Mouse (Mus musculus) granulocyte monocyte progenitor cell, adult 5-6 weeks (primary cell): Measurements from ENCODE around the gene Dhx37. TPM values are rescaled to one million over a fixed set of nuclear protein-coding genes. Genes with fewer than 3 reads are reported as not detected.

ENCODE experiments used
- ATAC-seq: replicated peaks from 2 replicates; pipeline ENCODE4 v1.8.0; 2016; ENCODE audit warnings: mild to moderate bottlenecking, moderate TSS enrichment, inconsistent platforms; ENCODE audit not compliant: poor library complexity, severe bottlenecking
- total RNA-seq, 2 experiments: library from RNA; stranded (forward) in 1 of 2; stranded (reverse) in 1 of 2; fragments of 200-712, 200-1000 nt in 1 of 2; fragments of >200 nt in 1 of 2; fragmentation: Nextera tagmentation in 1 of 2; gene quantifications; 2 replicates each; pipeline ENCODE4 v1.2.3; 2014 to 2017

Dhx37 gene
- total RNA-seq (2014; fragmentation: Nextera tagmentation) = 16.8 and 25.8 TPM in 2 replicates
- 53.0 and 56.7 TPM in 2 replicates for total RNA-seq (2017)

DNA sequence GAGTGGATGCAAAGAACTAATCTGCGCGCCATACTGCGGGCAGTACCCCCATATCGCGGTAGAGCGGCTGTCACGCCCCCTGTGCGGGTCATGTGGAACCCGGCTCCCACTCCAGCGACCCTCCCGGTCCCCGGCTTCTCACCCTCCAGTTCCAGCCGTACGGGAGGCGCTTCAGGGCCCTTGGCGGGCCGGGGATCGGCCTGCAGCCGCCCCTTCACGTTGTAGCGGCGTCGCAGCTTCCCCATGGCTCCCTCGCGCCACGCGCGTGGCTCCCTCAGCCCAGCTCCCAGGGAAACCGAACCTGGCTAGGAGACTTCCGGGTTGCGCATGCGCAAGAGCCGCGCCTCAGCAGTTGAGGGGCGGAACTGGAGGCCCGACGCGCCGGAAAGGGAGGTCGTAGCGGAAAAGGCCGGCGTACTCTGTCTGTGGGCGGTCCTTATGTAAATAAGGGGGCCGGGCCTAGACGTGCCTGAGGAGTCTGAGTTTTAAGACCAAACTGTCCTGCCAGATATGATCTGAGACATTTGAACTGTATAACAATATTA, at the start of gene Dhx37:
Gene Dhx37, minus strand, starts transcription at position 329 of the 545 bp plus-strand sequence.
- peak; percentile 91 for ATAC-seq

DNA sequence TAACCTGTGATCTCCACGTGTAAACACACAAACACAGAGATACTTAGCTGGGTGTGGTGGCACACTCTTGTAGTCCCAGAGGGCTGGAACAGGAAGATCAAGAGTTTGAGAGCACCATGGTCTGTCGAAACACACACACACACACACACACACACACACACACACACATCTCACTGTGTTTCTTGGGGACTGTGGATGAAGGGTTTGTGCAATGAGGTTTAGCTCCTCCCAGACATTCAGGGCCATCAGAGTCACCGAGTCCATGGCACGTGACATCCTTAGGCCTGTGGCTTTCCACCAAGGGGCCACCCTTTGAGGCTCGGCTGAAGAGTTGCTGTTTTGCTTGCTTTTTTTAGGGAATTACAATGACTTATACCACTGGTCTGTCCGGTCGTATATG, 48.6 kb upstream of the Dhx37 start:
- ATAC-seq = peak; percentile 53

DNA sequence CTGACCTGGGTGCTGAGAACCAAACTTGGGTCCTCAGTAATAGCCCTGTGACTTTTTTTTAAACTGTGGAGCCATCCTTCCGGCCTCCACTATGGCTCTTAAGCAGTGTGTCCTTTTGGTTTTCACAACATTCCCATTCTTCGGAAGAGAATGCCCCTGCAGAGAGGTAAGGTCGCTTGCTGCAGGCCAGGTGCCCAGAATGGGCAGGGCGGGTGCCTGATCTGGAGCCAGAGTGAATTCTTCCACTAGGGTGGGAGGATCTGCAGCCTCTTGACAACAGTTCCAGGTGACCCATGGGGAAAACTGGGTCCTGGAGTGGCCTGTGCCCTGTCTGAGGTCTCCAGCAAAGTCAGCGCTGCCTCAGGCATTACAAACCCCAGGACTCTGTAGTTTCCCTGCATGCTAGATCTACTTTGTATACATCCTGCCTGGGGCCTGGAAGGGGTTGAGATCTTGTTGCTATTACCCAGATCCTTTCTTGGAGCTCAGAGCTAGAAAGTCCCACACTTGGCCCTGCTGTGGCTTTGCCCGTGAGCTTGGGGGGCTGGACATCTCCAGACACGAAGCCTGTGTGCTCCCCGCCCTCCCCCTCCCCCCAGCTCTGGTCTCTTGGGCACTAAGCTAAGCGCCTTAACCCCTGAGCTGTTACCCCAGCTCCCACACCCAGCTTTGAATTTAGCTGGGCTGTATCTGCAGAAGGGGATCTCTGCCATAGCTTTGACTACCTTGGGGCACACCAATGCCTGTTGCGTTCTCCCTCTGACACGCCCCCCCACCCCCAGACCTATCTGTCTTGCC, 46.7 kb upstream of the Dhx37 start:
- no peak for ATAC-seq

DNA sequence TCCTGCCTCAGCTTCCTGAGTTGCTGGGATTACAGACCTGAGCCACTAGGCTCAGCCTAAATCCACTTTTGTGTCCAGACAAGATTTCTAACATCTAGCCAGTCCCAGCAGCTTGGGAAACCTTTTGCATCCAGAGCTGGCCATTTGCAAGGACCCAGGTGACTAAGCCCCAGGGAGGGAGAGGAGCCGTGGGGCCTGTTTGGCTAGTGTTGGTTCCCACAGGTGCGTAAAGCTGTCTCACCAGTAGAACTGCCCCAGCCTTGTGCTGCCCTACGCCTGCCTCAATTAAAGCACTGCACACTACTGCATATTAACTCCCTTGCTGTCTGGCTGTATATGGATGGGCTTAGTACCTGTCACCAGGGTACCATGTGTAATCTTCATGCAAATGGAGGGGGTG, 45.5 kb upstream of the Dhx37 start:
- ATAC-seq = no peak

DNA sequence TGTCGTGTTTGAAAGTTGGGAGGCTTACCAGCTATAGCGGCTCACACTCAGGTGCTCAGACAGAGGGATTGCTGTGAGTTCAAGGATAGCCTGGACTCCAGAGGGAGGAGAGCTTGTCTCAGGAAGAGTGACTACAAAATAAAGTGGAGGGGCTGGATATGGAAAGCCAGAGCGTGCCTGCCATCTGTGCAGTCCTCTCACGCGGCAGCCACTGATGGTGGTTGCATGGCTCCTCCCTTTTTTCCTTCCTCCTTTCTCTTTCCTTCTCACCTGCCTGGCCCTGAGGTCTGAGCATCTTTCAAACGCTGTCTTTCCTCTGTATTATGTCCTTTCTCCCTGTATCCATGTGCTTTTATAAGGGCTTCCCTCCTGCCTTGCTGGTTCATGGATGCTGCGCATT, 44.1 kb upstream of the Dhx37 start:
- no peak for ATAC-seq

DNA sequence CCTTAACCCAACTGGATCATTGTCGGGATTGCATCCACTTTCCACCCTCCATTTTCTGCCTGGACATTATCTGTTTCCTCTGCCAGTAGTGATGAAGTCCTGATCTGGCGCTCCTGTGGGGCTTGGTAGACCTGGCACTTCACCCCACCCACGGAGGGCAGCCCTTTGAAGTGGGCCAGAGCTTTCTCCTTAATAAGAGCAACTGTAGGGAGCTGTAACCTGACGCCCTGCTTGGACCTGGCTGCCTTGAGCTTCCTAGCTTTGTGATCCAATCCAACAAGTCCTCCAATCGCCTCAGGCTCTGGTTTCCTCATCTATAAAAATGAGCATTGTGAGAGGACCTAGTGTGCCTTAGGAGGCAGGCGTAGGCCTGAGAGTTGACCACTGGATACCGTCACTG, 43.6 kb upstream of the Dhx37 start:
- no peak for ATAC-seq

DNA sequence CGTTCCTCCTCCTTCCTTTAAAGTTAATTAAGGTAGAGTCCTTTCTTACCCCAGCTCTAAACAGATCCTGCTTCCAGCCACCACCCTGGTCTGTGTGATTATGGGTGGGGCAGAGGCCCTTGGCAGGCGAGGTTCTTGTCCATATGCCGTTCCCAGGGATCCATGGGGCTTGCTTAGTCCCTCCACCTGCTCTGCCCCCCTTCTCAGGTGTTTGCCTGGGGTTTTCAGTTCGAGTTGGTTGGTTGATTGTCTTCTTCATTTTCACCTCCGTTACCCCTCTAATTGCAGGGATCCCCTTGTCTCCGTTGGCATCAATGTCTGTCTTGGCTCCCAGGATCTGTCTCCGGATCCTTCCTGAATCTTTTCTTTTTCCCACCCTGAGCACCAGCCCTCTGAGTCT, 42.9 kb upstream of the Dhx37 start:
- no peak for ATAC-seq

DNA sequence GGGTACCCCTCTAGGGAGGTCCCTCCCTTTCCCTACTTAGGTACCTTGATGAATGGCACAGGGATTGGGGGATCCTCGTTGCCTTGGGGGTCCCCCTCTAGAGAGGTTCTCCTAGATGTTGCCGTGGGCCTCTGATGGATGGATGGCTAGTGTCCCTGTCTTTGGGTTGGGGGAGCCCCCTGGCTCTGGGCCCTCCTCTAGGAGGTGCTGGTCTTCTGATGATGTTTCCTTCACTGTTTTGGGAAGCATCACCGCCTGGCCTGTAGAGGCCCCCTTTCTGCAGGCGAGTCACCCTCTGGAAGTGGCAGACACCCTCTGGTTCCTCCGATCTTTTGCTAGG, 42.3 kb upstream of the Dhx37 start:
- ATAC-seq = peak; percentile 6; the same call in 1 of the 2 replicates

DNA sequence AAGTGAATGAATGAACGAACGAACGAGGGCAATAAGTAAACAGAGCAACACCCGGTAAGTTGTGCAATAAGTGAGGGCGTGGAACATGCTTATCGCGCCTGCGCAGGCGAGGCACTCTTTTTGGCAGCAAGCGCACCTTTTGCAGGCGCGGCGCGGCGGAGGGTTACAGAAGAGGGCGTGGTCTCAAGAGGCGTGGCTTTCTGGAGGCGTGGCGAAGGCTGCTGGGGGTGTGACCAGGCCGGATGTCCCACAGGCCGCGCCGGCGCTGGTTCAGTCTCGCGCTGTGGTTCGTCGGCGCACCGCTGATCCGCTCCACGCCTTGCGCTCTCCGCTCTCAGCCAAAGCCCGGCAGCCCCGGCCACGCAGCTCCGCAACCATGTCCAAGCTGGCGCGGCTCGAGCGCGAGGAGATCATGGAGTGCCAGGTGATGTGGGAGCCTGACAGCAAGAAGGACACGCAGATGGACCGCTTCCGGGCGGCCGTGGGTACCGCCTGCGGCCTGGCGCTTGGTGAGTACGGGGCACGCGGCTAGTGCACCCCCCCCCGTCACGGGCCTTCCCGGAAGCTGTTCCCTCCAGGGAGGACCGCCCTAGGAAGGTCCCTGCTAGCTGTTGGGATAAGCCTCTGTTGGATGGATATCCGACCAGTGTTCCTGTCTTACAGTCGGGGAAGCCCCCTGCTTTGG, 41.8 kb upstream of the Dhx37 start, which contains the start of gene Aacs:
Gene Aacs, plus strand, starts transcription at position 214 of the 685 bp plus-strand sequence.
- peak; percentile 95 for ATAC-seq

DNA sequence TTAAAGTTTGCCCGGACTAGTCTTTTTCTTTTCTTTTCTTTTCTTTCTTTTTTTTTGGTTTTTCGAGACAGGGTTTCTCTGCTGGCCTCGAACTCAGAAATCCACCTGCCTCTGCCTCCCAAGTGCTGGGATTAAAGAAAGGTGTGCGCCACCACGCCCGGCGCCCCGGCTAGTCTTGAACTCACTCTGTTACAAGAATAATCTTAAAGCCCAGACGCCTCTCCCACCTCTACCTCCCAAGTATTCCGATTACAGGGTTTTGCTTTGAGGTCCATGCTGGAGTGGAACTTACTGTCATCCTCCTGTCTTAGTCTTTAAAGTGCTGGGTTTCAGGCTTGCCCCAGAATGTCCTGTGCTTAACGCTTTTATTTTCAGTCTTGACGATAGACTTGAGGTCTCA, 41.1 kb upstream of the Dhx37 start:
- ATAC-seq = no peak

DNA sequence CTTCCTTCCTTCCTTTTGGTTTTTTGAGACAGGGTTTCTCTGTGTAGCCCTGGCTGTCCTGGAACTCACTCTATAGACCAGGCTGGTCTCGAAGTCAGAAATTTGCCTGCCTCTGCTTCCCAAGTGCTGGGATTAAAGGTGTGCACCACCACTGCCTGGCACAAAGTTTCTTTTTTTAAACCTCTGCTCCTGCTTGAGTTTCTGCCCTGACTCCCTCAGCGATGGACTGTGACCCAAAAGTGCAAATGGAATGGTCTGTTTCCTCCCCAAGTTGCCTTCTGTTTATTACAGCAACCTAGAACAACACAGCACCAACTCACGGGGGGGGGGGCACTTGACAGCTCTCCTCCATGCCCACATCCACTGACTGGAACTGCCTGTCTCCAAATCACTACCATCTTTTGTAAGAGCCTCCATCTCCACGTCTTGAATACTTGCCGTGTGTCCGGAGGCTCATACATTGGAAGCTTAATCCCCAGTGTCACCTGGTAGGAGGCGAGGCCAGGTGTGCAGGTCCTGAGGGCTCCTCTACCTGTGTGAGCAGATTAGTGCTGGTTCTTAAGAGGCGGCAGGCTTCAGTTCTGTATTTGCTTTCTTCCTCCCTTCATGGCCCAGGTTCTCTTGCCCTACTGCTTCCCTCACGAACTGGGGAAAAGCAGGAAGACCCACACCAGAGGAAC, 39.0 kb upstream of the Dhx37 start:
- no peak for ATAC-seq

DNA sequence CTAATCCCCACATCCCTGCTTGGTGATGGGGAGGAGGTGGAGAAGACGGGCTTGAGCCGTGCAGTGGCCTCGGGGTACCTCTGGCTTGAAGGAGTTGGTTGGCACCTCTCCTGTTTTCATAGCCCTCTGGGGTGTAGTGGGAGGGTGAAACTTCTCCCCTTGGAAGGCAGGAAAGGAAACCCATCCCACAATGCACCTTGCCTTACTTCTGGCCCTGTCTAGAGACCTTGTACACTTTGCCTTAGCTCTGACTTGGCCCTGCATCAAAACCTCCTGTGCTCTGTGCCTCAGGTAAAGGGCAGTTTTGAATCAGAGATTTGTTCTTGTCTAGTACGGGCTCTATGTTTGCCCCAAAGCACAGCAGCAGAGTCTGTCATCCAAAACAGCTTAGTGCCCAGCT, 36.8 kb upstream of the Dhx37 start:
- no peak for ATAC-seq

DNA sequence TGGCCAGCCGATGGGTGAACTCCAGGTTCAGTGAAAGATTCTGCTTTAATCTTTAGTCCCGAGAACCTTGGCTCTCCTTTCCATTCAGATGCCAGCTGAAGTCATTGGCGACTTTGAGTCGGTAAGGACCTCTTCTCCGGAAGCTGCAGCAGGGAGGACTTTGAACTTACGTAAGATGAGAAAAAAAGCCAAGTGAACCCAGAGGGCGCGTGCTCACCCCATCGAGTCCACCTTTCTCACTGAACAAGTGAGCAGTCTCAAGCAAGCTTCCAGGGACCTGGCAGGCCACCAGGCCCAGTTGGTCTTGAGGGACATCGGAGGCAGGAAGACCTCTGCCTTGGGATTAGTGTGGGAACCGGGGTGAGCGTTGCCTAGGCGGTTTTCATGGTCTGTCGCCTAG, 33.3 kb upstream of the Dhx37 start:
- no peak for ATAC-seq

DNA sequence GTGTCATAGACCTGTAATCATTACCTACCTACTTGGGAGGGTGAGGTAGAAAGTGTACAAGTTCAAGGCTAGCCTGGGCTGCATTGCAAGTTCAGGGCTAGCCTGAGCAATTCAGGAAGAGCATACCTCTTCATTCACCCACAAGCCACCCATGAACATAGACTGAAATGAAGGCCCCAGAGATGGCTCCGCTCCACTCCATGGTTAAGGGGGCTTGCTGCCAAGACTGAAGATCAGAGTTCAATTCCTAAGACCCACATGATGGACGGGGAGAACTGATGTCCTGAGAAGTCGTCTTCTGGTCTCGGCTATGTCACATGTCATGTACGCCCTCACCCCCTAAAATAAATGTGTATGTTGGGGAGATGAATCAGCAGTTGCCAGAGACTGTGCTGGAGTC, 32.6 kb upstream of the Dhx37 start:
- ATAC-seq = no peak

DNA sequence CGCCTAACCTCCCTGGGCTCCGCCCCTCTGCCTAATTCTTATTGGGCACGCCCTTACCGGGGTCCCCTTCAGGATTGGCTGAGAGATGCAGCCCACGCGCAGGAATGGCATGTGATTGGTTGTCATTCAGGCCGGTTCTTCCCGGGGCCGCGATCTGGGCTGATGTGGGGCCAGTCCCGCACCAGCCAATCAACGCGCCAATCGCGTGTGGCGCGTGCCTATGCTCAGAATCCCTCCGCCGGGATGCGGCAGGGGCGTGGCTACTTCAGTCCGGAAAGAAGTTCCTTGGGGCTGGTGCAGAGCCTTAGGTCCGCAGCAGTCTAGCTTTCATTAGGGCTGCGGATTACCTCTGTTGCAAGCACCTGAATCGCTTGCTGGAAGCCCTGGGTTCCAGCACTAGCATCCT, 31.8 kb upstream of the Dhx37 start:
- ATAC-seq = peak; percentile 95

DNA sequence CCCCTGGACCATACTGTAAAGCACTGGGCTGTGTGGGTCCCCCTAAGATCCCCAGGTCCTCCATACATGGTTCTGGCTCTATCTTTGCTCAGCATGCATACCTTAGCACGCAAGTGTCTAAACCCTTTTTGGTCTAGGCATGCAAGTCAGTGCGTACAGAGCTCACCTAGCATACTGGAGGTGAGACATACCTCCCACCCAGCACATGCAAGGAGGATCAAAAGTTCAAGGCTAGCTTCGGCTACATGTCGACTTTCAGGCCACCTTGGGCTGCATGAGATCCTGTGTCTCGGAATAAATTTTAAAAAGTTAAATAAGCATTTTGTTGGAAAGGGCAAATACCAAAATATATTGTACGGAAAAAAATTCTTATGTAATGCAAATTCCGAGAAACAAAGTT, 31.3 kb upstream of the Dhx37 start:
- ATAC-seq = no peak

DNA sequence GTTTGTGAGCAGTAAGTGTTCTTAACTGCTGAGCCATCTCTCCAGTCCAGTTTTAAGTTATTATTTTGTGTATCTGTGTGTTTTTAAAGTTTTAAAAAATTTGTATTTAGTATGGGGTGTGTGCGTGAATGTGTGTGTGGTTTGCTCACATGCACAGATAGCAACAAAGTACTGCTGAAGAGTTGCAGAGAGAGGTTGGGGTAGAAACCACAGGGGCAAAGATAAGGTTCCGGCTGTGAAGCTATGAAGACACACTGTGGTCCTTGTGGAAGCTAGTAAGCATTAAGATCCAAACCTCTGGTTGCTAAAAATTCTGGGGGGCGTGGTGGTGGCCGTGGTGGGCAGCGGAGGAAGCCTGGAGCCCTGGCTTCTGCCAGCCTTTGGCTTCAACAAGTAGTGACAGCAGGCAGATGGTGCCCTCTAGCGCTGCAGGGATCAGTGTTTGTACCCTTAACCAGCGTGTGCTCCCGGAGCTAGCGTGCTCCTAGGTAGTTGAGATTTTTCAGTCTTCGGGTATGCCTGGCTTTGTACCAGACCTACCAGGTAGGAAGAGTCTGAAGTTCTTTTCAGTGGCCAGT, 28.0 kb upstream of the Dhx37 start:
- peak; percentile 64 for ATAC-seq

DNA sequence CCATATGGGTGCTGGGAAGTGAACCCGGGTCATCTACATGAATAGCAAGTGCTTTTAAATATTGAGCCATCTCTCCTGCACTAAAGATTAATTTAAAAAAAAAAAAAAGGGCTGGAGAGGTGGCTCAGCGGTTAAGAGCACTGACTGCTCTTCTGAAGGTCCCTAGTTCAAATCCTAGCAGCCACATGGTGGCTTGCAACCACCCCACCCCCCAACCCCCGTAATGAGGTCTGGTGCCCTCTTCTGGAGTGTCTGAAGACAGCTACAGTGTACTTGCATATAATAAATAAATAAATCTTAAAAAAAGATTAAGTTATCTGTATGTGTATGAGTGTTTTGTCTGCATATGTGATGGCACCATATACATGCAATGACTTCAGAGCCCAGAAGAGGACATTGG, 26.7 kb upstream of the Dhx37 start:
- no peak for ATAC-seq

DNA sequence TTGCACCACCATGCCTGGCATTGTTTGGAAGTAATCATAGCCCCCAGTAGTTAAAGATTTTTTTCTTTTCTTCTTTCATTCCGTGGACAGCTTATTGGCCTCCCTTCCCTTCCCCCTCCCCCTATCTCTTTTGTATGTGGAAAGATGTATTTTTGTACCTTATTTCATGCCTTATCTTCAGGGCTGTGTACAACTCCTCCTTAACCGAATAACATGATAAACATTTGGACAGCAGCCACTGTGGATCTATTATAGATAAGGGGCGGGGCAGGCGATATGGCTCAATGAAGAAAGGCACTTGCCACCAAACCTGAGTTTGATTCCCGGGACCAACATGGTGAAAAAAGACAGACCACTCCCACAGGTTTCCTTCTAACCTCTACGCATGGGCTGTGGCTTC, 23.6 kb upstream of the Dhx37 start:
- ATAC-seq = no peak

DNA sequence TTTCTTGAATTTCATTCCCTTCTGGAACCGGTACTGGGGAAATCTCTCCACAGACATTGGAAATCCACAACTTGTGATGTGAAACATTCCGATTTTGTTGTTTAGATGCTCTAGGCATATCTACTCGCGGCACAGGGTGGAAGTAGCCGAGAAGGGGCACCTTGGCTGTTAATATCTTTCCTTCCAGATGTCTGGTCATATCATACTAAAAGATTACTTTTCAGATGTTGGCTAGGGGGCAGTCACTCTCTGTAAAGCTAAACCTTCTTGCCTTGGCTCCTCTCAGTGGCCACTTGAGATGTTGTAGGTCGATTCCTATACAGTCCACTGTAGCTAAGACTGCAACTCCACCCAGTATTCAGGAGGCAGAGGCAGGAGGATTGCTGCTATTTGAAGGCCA, 22.2 kb upstream of the Dhx37 start:
- ATAC-seq = no peak

DNA sequence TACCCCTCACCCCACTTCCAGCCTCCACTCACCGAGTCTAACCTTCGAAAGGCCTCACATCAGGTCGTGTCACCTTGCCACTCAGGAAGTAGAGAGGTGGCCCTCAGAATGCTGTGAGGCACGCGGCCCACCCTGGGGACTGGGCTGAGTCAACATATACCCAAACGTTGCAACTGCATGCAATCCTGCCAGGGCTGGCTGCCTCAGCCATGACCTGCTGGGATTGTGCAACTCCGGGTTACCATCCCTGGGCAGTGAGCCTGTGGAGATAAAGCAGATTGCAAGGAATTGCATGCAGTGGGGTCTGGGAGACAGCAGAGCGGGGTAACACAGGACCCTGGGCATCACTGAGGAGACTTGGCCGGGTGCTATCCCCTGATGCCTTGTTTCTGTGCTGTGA, 18.7 kb upstream of the Dhx37 start:
- ATAC-seq = peak; percentile 66
